Mouse (Mus musculus) embryonic facial prominence, embryonic 12.5 days (tissue): Measurements from ENCODE around the gene Arhgap44. TPM values are rescaled to one million over a fixed set of nuclear protein-coding genes. Genes with fewer than 3 reads are reported as not detected.

ENCODE experiments used
- ATAC-seq: fragments of 200-750 bp; cut with Nextera tagmentation; 2 replicates; pipeline ENCODE4 v1.8.0; 2017; ENCODE audit not compliant: insufficient number of reproducible peaks, insufficient read depth, low FRiP score, low TSS enrichment
- H3K27ac ChIP-seq: fragments of 300-500 bp; sonication (generic); 2 replicates; pipeline ENCODE4 v1.5.1; 2016; ENCODE audit warnings: mild to moderate bottlenecking
- H3K27me3 ChIP-seq: fragments of 300-500 bp; sonication (generic); 2 replicates; pipeline ENCODE4 v1.6.1; 2016; ENCODE audit warnings: mild to moderate bottlenecking, moderate library complexity
- H3K36me3 ChIP-seq: fragments of 300-500 bp; sonication (generic); 2 replicates; pipeline ENCODE4 v1.6.1; 2016; ENCODE audit warnings: mild to moderate bottlenecking
- H3K4me1 ChIP-seq: fragments of 300-500 bp; sonication (generic); 2 replicates; pipeline ENCODE4 v1.6.1; 2016
- H3K4me2 ChIP-seq: fragments of 300-500 bp; sonication (generic); replicated peaks from 2 replicates; pipeline ENCODE4 v1.6.1; 2016; ENCODE audit warnings: mild to moderate bottlenecking, moderate library complexity
- H3K4me3 ChIP-seq: fragments of 300-500 bp; sonication (generic); 2 replicates; pipeline ENCODE4 v1.5.1; 2016; ENCODE audit warnings: mild to moderate bottlenecking
- H3K9ac ChIP-seq: fragments of 300-500 bp; sonication (generic); 2 replicates; pipeline ENCODE4 v1.6.1; 2016; ENCODE audit warnings: mild to moderate bottlenecking, moderate library complexity
- H3K9me3 ChIP-seq: fragments of 300-500 bp; sonication (generic); 2 replicates; pipeline ENCODE4 v1.6.1; 2016; ENCODE audit warnings: mild to moderate bottlenecking, moderate library complexity
- WGBS: fragments of 180-500 bp; shearing (Covaris S2); methylation state at CpG from one replicate; pipeline ENCODE4 v1.1.7; 2016; 5-methylcytosine and 5-hydroxymethylcytosine counted together
- polyA plus RNA-seq: library from polyadenylated mRNA; unstranded; fragments of >200 nt; fragmentation: Nextera tagmentation; extraction: Ambion mirVana; gene quantifications from 2 replicates; pipeline ENCODE4 v1.2.1, GENCODE M21; 2016

Arhgap44 gene
- polyA plus RNA-seq, 1 experiment from 2014 or later: 5.6 TPM

GRCm38 (mm10) chr11:65133661-65134060 is 29.1 kb downstream of the Arhgap44 start:
- 82% methylated on average over 4 of the region's 4 CpGs for WGBS
- Histone ChIP-seq H3K4me1 (no peaks in the 10 kb centered on the region), H3K4me2 (no peak overlapping the region), H3K9ac (no peak overlapping the region), H3K4me3 (no peak overlapping the region), H3K27me3 (no peaks in the 10 kb centered on the region), H3K36me3 (no peaks in the 10 kb centered on the region), H3K27ac (no peak overlapping the region), H3K9me3 (no peaks in the 10 kb centered on the region)
- ATAC-seq: no peak

- H3K9me3 ChIP-seq: no peaks in the 10 kb centered on the region
- no peak overlapping the region for H3K4me2 ChIP-seq
- WGBS: 74% methylated on average over 4 of the region's 4 CpGs
- peaks cover 13% of the 10 kb centered on the region for H3K4me1 ChIP-seq
- H3K36me3 ChIP-seq: no peaks in the 10 kb centered on the region
- no peaks in the 10 kb centered on the region for H3K27me3 ChIP-seq
- H3K4me3 ChIP-seq: no peak overlapping the region
- H3K9ac ChIP-seq: no peak overlapping the region
- no peak overlapping the region for H3K27ac ChIP-seq
- ATAC-seq: no peak
Measured at GRCm38 (mm10) chr11:65129110-65129509, 33.7 kb downstream of the Arhgap44 start.

GRCm38 (mm10) chr11:65128666-65129065 is 34.1 kb downstream of the Arhgap44 start:
- Histone ChIP-seq H3K4me3 (no peak overlapping the region), H3K27ac (no peak overlapping the region), H3K27me3 (no peaks in the 10 kb centered on the region), H3K4me2 (no peak overlapping the region), H3K4me1 (peaks cover 13% of the 10 kb centered on the region), H3K9me3 (no peaks in the 10 kb centered on the region), H3K36me3 (no peaks in the 10 kb centered on the region), H3K9ac (no peak overlapping the region)
- WGBS: 80% methylated on average over 4 of the region's 4 CpGs
- no peak for ATAC-seq

GRCm38 (mm10) chr11:65126566-65126965 is 36.2 kb downstream of the Arhgap44 start:
- 64% methylated on average over 9 of the region's 9 CpGs for WGBS
- no peaks in the 10 kb centered on the region for H3K36me3 ChIP-seq
- no peak overlapping the region for H3K27ac ChIP-seq

GRCm38 (mm10) chr11:65124913-65125418 is 37.8 kb downstream of the Arhgap44 start:
- H3K36me3 ChIP-seq: no peaks in the 10 kb centered on the region
- no peaks in the 10 kb centered on the region for H3K9me3 ChIP-seq
- no peak overlapping the region for H3K9ac ChIP-seq
- 61% methylated on average over 8 of the region's 8 CpGs for WGBS
- H3K27ac ChIP-seq: no peak overlapping the region
- H3K4me2 ChIP-seq: no peak overlapping the region
- H3K4me3 ChIP-seq: no peak overlapping the region
- peak; percentile 67; the same call in 1 of the 2 replicates for ATAC-seq
- H3K4me1 ChIP-seq: peaks cover 13% of the 10 kb centered on the region
- H3K27me3 ChIP-seq: no peaks in the 10 kb centered on the region

More at GRCm38 (mm10) chr11:65126566-65126965, 36.2 kb downstream of the Arhgap44 start:
- no peaks in the 10 kb centered on the region for H3K9me3 ChIP-seq
- H3K27me3 ChIP-seq: no peaks in the 10 kb centered on the region
- no peak overlapping the region for H3K4me3 ChIP-seq
- no peak overlapping the region for H3K4me2 ChIP-seq
- no peak overlapping the region for H3K9ac ChIP-seq
- ATAC-seq: no peak
- H3K4me1 ChIP-seq: peaks cover 13% of the 10 kb centered on the region

- no peak for ATAC-seq
- WGBS: 69% methylated on average over 4 of the region's 4 CpGs
Measured at GRCm38 (mm10) chr11:65120276-65120675, 42.5 kb downstream of the Arhgap44 start.

GRCm38 (mm10) chr11:65115811-65116210 is 47.0 kb downstream of the Arhgap44 start:
- no peaks in the 10 kb centered on the region for H3K9me3 ChIP-seq
- H3K27ac ChIP-seq: no peak overlapping the region
- no peak overlapping the region for H3K9ac ChIP-seq
- H3K27me3 ChIP-seq: no peaks in the 10 kb centered on the region
- H3K36me3 ChIP-seq: no peaks in the 10 kb centered on the region
- no peak overlapping the region for H3K4me3 ChIP-seq
- H3K4me1 ChIP-seq: 0 out of 2 replicates have a peak, but pooled peaks cover 8% of the 10 kb centered on the region
- no peak for ATAC-seq
- 82% methylated on average over 6 of the region's 6 CpGs for WGBS
- no peak overlapping the region for H3K4me2 ChIP-seq

More at GRCm38 (mm10) chr11:65120276-65120675, 42.5 kb downstream of the Arhgap44 start:
- Histone ChIP-seq H3K4me1 (peaks cover 8% of the 10 kb centered on the region), H3K9me3 (no peaks in the 10 kb centered on the region), H3K27ac (no peak overlapping the region), H3K9ac (no peak overlapping the region), H3K36me3 (no peaks in the 10 kb centered on the region), H3K27me3 (no peaks in the 10 kb centered on the region), H3K4me2 (no peak overlapping the region), H3K4me3 (no peak overlapping the region)

GRCm38 (mm10) chr11:65112086-65112485 is 50.7 kb downstream of the Arhgap44 start:
- 47% methylated on average over 4 of the region's 4 CpGs for WGBS
- H3K36me3 ChIP-seq: no peaks in the 10 kb centered on the region
- no peaks in the 10 kb centered on the region for H3K27me3 ChIP-seq
- no peak overlapping the region for H3K4me2 ChIP-seq
- H3K4me1 ChIP-seq: 0 out of 2 replicates have a peak, but pooled peaks cover 8% of the 10 kb centered on the region
- no peak overlapping the region for H3K9ac ChIP-seq
- no peak for ATAC-seq
- no peak overlapping the region for H3K4me3 ChIP-seq
- H3K9me3 ChIP-seq: no peaks in the 10 kb centered on the region
- H3K27ac ChIP-seq: no peak overlapping the region

- WGBS: 53% methylated on average over 5 of the region's 5 CpGs
Measured at GRCm38 (mm10) chr11:65111651-65112050, 51.1 kb downstream of the Arhgap44 start.

GRCm38 (mm10) chr11:65110058-65110457 is 52.7 kb downstream of the Arhgap44 start:
- 0 out of 2 replicates have a peak, but pooled peaks cover 8% of the 10 kb centered on the region for H3K4me1 ChIP-seq
- H3K36me3 ChIP-seq: no peaks in the 10 kb centered on the region
- ATAC-seq: no peak
- WGBS: 74% methylated on average over 10 of the region's 10 CpGs
- H3K27me3 ChIP-seq: no peaks in the 10 kb centered on the region
- H3K4me3 ChIP-seq: no peak overlapping the region
- no peaks in the 10 kb centered on the region for H3K9me3 ChIP-seq
- no peak overlapping the region for H3K27ac ChIP-seq
- no peak overlapping the region for H3K9ac ChIP-seq
- no peak overlapping the region for H3K4me2 ChIP-seq

More at GRCm38 (mm10) chr11:65111651-65112050, 51.1 kb downstream of the Arhgap44 start:
- no peak for ATAC-seq
- no peaks in the 10 kb centered on the region for H3K27me3 ChIP-seq
- no peak overlapping the region for H3K4me2 ChIP-seq
- H3K9me3 ChIP-seq: no peaks in the 10 kb centered on the region
- no peak overlapping the region for H3K4me3 ChIP-seq
- H3K4me1 ChIP-seq: 0 out of 2 replicates have a peak, but pooled peaks cover 8% of the 10 kb centered on the region
- H3K9ac ChIP-seq: no peak overlapping the region
- H3K27ac ChIP-seq: no peak overlapping the region
- no peaks in the 10 kb centered on the region for H3K36me3 ChIP-seq

GRCm38 (mm10) chr11:65107734-65108171 is 55.0 kb downstream of the Arhgap44 start:
- Histone ChIP-seq H3K27ac (no peak overlapping the region), H3K4me3 (no peak overlapping the region), H3K4me2 (no peak overlapping the region), H3K27me3 (no peaks in the 10 kb centered on the region), H3K4me1 (0 out of 2 replicates have a peak, but pooled peaks cover 8% of the 10 kb centered on the region), H3K9me3 (no peaks in the 10 kb centered on the region), H3K36me3 (no peaks in the 10 kb centered on the region), H3K9ac (no peak overlapping the region)
- 0 out of 2 replicates have a peak, but pooled peaks have one; percentile 56 for ATAC-seq
- 78% methylated on average over 5 of the region's 5 CpGs for WGBS

GRCm38 (mm10) chr11:65107151-65107550 is 55.6 kb downstream of the Arhgap44 start:
- Histone ChIP-seq H3K9ac (no peak overlapping the region), H3K27ac (no peak overlapping the region), H3K4me3 (no peak overlapping the region), H3K36me3 (no peaks in the 10 kb centered on the region), H3K9me3 (no peaks in the 10 kb centered on the region), H3K4me1 (0 out of 2 replicates have a peak, but pooled peaks cover 8% of the 10 kb centered on the region), H3K4me2 (no peak overlapping the region), H3K27me3 (no peaks in the 10 kb centered on the region)
- 64% methylated on average over 4 of the region's 4 CpGs for WGBS
- ATAC-seq: 0 out of 2 replicates have a peak, but pooled peaks have one; percentile 41
